Mouse (Mus musculus): ENCODE results near the gene Mdfic. TPM values are rescaled to one million over a fixed set of nuclear protein-coding genes. Genes with fewer than 3 reads are reported as not detected.

The Mdfic gene
- polyA plus RNA-seq, 2 experiments, result 0.98 to 1.9 TPM

DNA sequence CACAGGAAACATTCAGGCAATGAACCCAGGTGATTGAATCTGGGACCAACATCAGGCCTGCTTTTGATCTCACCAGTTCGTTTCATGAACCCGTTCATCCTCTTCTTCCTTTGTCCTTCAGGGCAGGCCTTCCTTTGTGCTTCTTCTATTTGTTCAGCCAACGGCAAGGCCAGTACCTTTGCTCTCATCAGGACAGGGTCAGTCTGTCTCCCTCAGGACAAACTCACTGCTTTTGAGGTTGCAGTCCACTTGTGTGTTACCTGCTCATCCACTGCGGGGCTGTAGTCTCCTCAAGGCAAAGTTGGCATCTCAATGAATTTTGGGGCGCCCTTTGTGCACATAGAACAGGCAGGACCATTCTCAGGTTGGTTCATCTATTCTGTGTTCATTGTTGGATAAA is 31.7 kb downstream of the Mdfic start:
- Histone ChIP-seq H3K9me3 (ENCODE audit: control insufficient read depth, low read length) (no peaks in the 10 kb centered on the region), H3K4me2 (ENCODE audit: low read depth) (no peak overlapping the region), H3K36me3 (replicated peaks; ENCODE audit: control insufficient read depth, insufficient read depth, low read depth) (no peaks in the 10 kb centered on the region), H3K27ac (no peak overlapping the region), H3K4me3 (ENCODE audit: insufficient read depth in 1 of 2, low read depth in 2 of 2, low read length in 2 of 2) (no peak overlapping the region), H3K27me3 (ENCODE audit: control insufficient read depth, insufficient read depth, low read length) (no peaks in the 10 kb centered on the region), H3K4me1 (replicated peaks; ENCODE audit: control insufficient read depth in 2 of 2, insufficient read depth in 2 of 2, low read length in 1 of 2) (no peaks in the 10 kb centered on the region), H3K9ac (replicated peaks) (no peak overlapping the region)
- DNase-seq (ENCODE audit: low read depth in 3 of 3, low spot score in 3 of 3) (no peak), ATAC-seq (ENCODE audit: insufficient read depth) (no peak)
- TF ChIP-seq EP300 (IDR thresholded peaks at IDR 0.05; ENCODE audit: low read depth), result no peak
- no peak for TF ChIP-seq CTCF (IDR thresholded peaks at IDR 0.05; ENCODE audit: low read depth)
- WGBS (ENCODE audit: insufficient replicate concordance), result 53% methylated on average over 5 of the region's 5 CpGs

DNA sequence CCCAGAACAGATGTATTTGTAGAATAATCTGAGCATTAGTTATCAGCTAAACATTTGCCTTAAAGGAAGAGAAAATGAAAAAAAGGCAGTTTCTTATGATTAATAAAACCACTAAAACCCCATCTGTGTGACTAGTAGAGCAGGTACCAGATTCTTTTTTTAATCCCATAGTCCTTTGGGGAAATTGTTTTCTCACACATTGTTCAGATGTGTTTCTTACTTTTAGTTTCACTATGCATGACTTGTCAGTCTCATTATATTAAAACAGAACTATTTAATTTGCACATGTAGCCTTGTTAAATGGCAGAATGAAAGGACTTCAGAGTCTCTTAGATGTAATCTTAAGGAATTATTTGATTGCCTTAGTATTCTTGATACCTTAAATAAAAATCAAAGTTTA is 32.7 kb downstream of the Mdfic start:
- no peak overlapping the region for H3K4me2 ChIP-seq (ENCODE audit: low read depth)
- ATAC-seq (ENCODE audit: insufficient read depth) (no peak), DNase-seq (ENCODE audit: low read depth in 3 of 3, low spot score in 3 of 3) (no peak)
- no peaks in the 10 kb centered on the region for H3K9me3 ChIP-seq (ENCODE audit: control insufficient read depth, low read length)
- no peaks in the 10 kb centered on the region for H3K4me1 ChIP-seq (replicated peaks; ENCODE audit: control insufficient read depth in 2 of 2, insufficient read depth in 2 of 2, low read length in 1 of 2)
- no peak overlapping the region for H3K4me3 ChIP-seq (ENCODE audit: insufficient read depth in 1 of 2, low read depth in 2 of 2, low read length in 2 of 2)
- no peaks in the 10 kb centered on the region for H3K27me3 ChIP-seq (ENCODE audit: control insufficient read depth, insufficient read depth, low read length)
- no peak overlapping the region for H3K27ac ChIP-seq
- TF ChIP-seq EP300 (IDR thresholded peaks at IDR 0.05; ENCODE audit: low read depth) (no peak), CTCF (IDR thresholded peaks at IDR 0.05; ENCODE audit: low read depth) (no peak)
- H3K9ac ChIP-seq (replicated peaks), result no peak overlapping the region
- no peaks in the 10 kb centered on the region for H3K36me3 ChIP-seq (replicated peaks; ENCODE audit: control insufficient read depth, insufficient read depth, low read depth)

DNA sequence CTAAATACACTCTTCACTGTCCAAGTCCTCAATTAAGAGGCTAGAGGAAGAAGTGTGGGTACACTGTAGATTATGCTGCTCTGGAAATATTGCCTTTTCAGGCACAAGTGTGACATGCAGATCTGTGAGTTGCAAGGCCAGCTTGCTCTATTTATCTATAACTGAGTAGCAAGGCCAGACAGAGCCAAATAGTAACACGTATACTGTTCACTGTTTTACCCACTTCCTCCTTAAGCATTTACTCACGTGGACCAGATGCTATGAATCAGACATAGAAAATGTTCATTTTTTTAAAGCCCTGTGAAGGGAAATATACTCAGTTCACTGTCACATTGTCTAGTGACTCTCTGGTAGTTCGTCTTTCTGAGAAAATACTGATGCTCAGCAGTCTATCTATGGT is 37.9 kb downstream of the Mdfic start:
- Histone ChIP-seq H3K9me3 (ENCODE audit: control insufficient read depth, low read length) (no peaks in the 10 kb centered on the region), H3K4me1 (replicated peaks; ENCODE audit: control insufficient read depth in 2 of 2, insufficient read depth in 2 of 2, low read length in 1 of 2) (peaks cover 0 to 2% of the 10 kb centered on the region in 2 experiments; a peak in 1 of 4 replicates), H3K27ac (no peak overlapping the region), H3K9ac (replicated peaks) (no peak overlapping the region), H3K4me2 (ENCODE audit: low read depth) (no peak overlapping the region), H3K27me3 (ENCODE audit: control insufficient read depth, insufficient read depth, low read length) (no peaks in the 10 kb centered on the region), H3K4me3 (ENCODE audit: insufficient read depth in 1 of 2, low read depth in 2 of 2, low read length in 2 of 2) (no peak overlapping the region), H3K36me3 (replicated peaks; ENCODE audit: control insufficient read depth, insufficient read depth, low read depth) (no peaks in the 10 kb centered on the region)
- TF ChIP-seq CTCF (IDR thresholded peaks at IDR 0.05; ENCODE audit: low read depth), result no peak
- no peak for TF ChIP-seq EP300 (IDR thresholded peaks at IDR 0.05; ENCODE audit: low read depth)
- 37% methylated on average over 3 of the region's 3 CpGs for WGBS (ENCODE audit: insufficient replicate concordance)
- ATAC-seq (ENCODE audit: insufficient read depth) (0 out of 2 replicates have a peak, but pooled peaks have one; percentile 11), DNase-seq (ENCODE audit: low read depth in 3 of 3, low spot score in 3 of 3) (no peak)

DNA sequence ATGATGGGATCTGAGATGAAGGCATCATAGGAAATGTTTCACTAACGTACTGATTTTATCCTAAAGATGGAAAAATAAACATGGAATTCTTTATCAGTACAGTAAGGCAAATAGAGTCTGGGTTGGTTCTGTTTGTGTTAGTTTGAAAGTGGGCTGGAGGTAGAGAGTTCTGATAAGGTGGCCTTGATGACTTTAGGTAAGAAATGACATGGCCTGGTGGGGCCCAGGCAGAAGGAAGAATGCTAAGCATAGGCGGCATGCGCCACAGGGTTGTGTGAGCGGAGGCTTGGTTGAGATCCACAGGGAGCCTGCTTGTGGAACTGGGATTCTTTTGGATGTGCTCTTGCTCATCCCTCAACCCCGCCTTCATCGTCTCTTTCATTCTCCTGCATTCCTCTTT is 40.3 kb downstream of the Mdfic start:
- peaks cover 0 to 2% of the 10 kb centered on the region in 2 experiments; a peak in 1 of 4 replicates for H3K4me1 ChIP-seq (replicated peaks; ENCODE audit: control insufficient read depth in 2 of 2, insufficient read depth in 2 of 2, low read length in 1 of 2)
- H3K4me2 ChIP-seq (ENCODE audit: low read depth), result no peak overlapping the region
- H3K27ac ChIP-seq, result no peak overlapping the region
- no peak for TF ChIP-seq CTCF (IDR thresholded peaks at IDR 0.05; ENCODE audit: low read depth)
- no peak for TF ChIP-seq EP300 (IDR thresholded peaks at IDR 0.05; ENCODE audit: low read depth)
- H3K36me3 ChIP-seq (replicated peaks; ENCODE audit: control insufficient read depth, insufficient read depth, low read depth), result no peaks in the 10 kb centered on the region
- H3K9ac ChIP-seq (replicated peaks), result no peak overlapping the region
- no peaks in the 10 kb centered on the region for H3K9me3 ChIP-seq (ENCODE audit: control insufficient read depth, low read length)
- H3K27me3 ChIP-seq (ENCODE audit: control insufficient read depth, insufficient read depth, low read length), result no peaks in the 10 kb centered on the region
- ATAC-seq (ENCODE audit: insufficient read depth) (no peak), DNase-seq (ENCODE audit: low read depth in 3 of 3, low spot score in 3 of 3) (no peak)
- WGBS (ENCODE audit: insufficient replicate concordance), result 57% methylated on average over 6 of the region's 6 CpGs
- H3K4me3 ChIP-seq (ENCODE audit: insufficient read depth in 1 of 2, low read depth in 2 of 2, low read length in 2 of 2), result no peak overlapping the region

DNA sequence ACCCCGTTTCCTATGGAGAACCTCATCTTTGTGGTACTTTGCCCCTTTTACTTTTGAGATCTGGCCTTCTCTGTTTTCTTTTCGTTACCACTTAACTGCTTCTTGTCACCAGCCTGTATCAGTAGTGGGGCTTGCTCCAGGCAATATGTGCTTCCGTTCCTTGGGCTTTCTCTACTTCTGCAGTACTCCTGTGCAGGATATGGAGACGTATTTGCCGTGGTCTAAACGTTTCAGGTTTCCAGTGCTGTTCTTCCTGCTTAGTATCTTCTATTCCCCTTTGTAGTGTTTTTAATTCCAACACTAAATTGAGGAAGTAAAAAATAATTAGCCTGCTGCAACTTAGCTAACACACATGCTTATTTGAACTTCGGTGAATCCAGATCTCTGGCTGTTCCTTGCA is 43.6 kb downstream of the Mdfic start:
- H3K27ac ChIP-seq, result no peak overlapping the region
- TF ChIP-seq EP300 (IDR thresholded peaks at IDR 0.05; ENCODE audit: low read depth), result no peak
- TF ChIP-seq CTCF (IDR thresholded peaks at IDR 0.05; ENCODE audit: low read depth), result no peak
- H3K27me3 ChIP-seq (ENCODE audit: control insufficient read depth, insufficient read depth, low read length), result no peaks in the 10 kb centered on the region
- WGBS (ENCODE audit: insufficient replicate concordance), result 41% methylated on average over 7 of the region's 7 CpGs
- no peaks in the 10 kb centered on the region for H3K36me3 ChIP-seq (replicated peaks; ENCODE audit: control insufficient read depth, insufficient read depth, low read depth)
- ATAC-seq (ENCODE audit: insufficient read depth), result no peak
- peaks cover 0 to 2% of the 10 kb centered on the region in 2 experiments; a peak in 1 of 4 replicates for H3K4me1 ChIP-seq (replicated peaks; ENCODE audit: control insufficient read depth in 2 of 2, insufficient read depth in 2 of 2, low read length in 1 of 2)
- no peak overlapping the region for H3K9ac ChIP-seq (replicated peaks)
- no peak overlapping the region for H3K4me2 ChIP-seq (ENCODE audit: low read depth)
- no peak overlapping the region for H3K4me3 ChIP-seq (ENCODE audit: insufficient read depth in 1 of 2, low read depth in 2 of 2, low read length in 2 of 2)
- H3K9me3 ChIP-seq (ENCODE audit: control insufficient read depth, low read length), result no peaks in the 10 kb centered on the region
- DNase-seq (ENCODE audit: low read depth in 3 of 3, low spot score in 3 of 3), result no peak
